Mouse (Mus musculus) erythroblast, embryonic 14.5 days (primary cell): Measurements from ENCODE around the gene Dpm1. TPM values are rescaled to one million over a fixed set of nuclear protein-coding genes. Genes with fewer than 3 reads are reported as not detected.
A peak's percentile ranks its signal among the peaks of the same experiment; 100 is the strongest.

ENCODE experiments used
- H3K27me3 ChIP-seq: 2 replicates; pipeline ENCODE4 v1.6.1; 2012; ENCODE audit warnings: inconsistent platforms; ENCODE audit not compliant: control insufficient read depth
- H3K36me3 ChIP-seq: 2 replicates; pipeline ENCODE4 v1.6.1; 2012; ENCODE audit warnings: mild to moderate bottlenecking, inconsistent platforms; ENCODE audit not compliant: control insufficient read depth
- H3K4me1 ChIP-seq: 2 replicates; pipeline ENCODE4 v1.6.1; 2012; ENCODE audit warnings: inconsistent platforms; ENCODE audit not compliant: control insufficient read depth
- H3K4me3 ChIP-seq: replicated peaks from 2 replicates; pipeline ENCODE3; 2012; ENCODE audit warnings: moderate library complexity, mild to moderate bottlenecking, inconsistent platforms
- H3K9me3 ChIP-seq: 2 replicates; pipeline ENCODE4 v1.6.1; 2012; ENCODE audit warnings: low read length, inconsistent platforms, mixed read lengths; ENCODE audit not compliant: control insufficient read depth
- GATA1 ChIP-seq: IDR thresholded peaks from 2 replicates; pipeline ENCODE4 v1.6.1; 2012; ENCODE audit warnings: low read length, inconsistent platforms, mixed read lengths
- TAL1 ChIP-seq: IDR thresholded peaks from 3 replicates; pipeline ENCODE4 v1.6.1; 2012; ENCODE audit warnings: low read length, inconsistent platforms, mixed read lengths
- polyA plus RNA-seq: library from polyadenylated mRNA; stranded (reverse); fragments of >175 nt; gene quantifications from 2 replicates; pipeline ENCODE4 v1.2.3, GENCODE M21; 2012

Gene Dpm1
- polyA plus RNA-seq = 8.9 and 9.1 TPM in 2 replicates

DNA sequence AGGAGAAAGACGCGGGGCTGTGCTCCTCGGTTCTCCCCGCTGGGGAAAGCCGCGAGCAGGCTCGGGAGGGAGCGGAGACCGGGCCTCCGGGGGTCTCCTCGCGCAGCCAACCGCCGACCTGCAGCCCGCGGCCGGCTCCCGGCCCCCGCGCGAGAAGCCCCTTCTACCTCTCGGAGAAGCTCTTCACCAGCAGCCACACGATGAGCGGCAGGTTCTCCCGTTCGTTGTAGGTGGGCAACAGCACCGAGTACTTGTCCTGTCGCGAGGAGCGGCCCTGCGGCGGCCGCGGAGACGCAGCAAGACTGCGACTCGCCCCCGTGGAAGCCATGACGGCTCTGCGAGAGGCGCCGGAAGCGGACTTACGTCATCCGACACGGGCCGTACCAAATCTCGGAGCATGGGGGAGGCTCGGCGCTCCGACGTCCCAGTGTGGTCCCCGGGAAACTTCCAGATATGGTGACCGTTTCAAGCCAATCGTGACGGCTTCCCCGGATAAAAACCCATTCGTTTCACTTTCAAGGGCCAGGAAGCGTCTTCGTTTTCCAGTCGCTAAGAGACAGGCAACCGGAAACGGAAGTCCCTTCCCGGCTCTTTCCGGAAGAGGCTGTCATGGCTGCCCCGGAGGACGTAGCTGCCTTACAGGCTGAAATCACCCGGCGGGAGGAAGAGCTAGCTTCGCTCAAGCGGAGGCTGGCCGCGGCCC lies at the start of gene Dpm1, which contains the start of the genes Gm20716 and Mocs3:
TSS of gene Dpm1 (minus strand) at position 566 of the 703 bp plus-strand sequence.
TSS of gene Gm20716 (minus strand) at position 339 of the 703 bp plus-strand sequence.
TSS of gene Mocs3 (plus strand) at position 597 of the 703 bp plus-strand sequence.
- Histone ChIP-seq H3K27me3 (no peaks in the 10 kb centered on the region), H3K36me3 (peaks cover 57% of the 10 kb centered on the region), H3K4me1 (peaks cover 45% of the 10 kb centered on the region), H3K4me3 (peak within 1 kb of the TSS; percentile 100), H3K9me3 (no peaks in the 10 kb centered on the region)
- TF ChIP-seq GATA1 (no peak), TAL1 (no peak)

DNA sequence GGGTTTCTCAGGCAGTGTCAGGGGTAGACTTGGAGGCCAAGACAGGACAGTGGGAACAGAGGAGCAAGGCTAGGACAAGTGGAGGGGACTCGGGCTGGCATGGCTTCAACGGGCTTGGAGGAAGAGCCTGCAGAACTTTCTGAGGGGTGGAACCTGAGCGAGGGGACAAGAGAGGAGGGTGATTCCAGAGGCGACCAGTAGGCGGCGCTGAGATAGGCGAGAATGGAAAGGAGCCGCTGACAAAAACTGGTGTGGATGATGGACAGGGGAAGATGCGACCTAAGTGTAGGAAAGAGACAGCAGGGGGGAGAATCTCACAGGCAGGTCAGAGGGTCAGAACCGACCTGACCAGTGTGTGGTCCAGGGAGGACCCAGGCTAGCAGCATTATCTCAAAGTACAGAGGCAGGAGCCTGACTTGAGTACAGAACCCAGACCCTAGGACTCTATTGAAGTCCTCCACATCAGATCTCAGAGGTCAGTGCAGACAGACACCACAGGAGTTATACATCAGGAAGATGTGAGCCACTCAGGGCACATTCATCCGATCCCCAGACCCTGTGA lies 44.1 kb upstream of the Dpm1 start:
- H3K4me1 ChIP-seq = no peaks in the 10 kb centered on the region
- no peak for TF ChIP-seq GATA1
- no peak for TF ChIP-seq TAL1
- H3K36me3 ChIP-seq = no peaks in the 10 kb centered on the region
- H3K9me3 ChIP-seq = no peaks in the 10 kb centered on the region
- H3K4me3 ChIP-seq = no peak overlapping the region
- peaks cover 51% of the 10 kb centered on the region for H3K27me3 ChIP-seq

DNA sequence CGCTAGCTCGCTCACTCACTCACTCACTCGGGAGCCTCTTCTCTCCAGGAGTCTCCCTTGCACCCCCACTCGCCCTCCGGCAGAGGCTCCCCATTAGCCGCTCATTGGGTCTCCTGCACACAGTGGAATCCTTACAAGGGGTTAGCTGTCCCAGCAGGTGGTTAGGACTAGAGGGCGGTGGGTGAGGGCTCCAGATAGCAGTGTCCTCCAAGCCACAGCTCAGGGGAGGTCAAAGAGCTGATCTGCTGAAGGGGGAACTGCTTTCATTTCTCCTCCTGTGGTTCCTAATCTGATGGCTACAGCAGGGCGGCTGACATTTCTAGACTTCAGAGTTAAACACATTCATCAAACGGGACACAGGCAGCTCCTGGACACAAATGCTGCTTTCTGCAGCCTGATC lies 43.0 kb upstream of the Dpm1 start:
- Histone ChIP-seq H3K4me1 (no peaks in the 10 kb centered on the region), H3K36me3 (no peaks in the 10 kb centered on the region), H3K9me3 (peaks cover 3% of the 10 kb centered on the region), H3K4me3 (no peak overlapping the region), H3K27me3 (peaks cover 49% of the 10 kb centered on the region)
- TF ChIP-seq TAL1 (no peak), GATA1 (no peak)

DNA sequence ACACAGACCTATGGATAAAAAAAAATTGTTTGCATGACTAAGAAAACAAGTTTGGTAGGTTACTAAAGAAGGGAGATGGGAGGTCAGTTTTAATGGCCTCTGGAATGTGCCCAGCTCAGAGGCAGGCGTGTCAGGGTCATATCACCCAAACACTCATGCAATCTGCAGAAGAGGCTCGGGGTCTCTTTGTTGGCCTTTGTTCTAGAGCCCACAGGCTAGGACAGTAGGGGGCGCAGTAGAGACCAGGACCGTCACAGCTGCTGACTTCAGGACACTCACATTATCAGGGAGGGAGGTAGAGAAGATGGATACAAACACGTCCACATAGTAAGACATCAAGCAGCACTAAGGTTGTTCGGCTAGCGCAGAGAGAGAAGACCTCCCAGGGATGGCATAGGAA lies 37.6 kb upstream of the Dpm1 start:
- Histone ChIP-seq H3K4me3 (no peak overlapping the region), H3K36me3 (no peaks in the 10 kb centered on the region), H3K4me1 (no peaks in the 10 kb centered on the region), H3K27me3 (peaks cover 9% of the 10 kb centered on the region), H3K9me3 (peaks cover 6% of the 10 kb centered on the region)
- TF ChIP-seq GATA1 (no peak), TAL1 (no peak)

DNA sequence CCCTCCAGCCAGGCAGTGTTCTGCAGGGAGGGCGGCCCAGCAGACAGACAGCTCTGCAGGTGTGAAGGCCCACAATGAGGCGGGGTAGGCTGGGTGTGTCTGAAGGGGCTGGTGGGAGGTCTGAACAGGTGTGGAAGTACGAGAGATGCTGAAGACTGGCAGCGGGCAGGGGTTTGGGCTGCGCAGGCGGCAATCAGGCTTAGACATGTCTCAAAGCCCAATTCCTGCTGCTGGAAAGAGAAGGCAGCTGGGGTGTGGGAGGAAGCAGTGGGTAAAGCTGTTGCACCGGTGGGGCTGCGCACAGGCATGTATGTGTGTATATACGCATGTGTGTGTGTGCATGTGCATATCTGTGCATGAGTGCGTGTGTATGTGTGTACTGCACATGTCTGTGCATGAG lies 30.5 kb upstream of the Dpm1 start:
- peaks cover 4% of the 10 kb centered on the region; the same call in 1 of the 2 replicates for H3K9me3 ChIP-seq

DNA sequence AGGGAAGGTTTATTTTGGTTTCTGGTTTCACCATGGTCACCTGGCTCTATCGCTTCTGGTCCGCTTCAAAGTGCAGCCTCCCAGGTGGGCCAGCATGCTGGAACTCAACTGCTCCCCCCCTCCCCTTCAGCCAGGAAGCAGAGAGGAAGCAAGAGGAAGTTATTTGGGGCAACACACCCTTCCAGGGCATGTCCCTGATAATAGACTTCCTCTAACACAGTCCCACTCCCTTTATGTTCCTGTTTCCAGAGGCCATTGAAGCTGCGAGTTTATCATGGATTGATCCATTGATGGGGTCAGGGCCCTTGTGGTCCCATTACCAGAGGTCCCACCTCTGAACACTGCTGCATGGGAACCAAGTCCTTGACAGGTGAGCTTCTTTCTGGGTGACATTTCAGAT lies 29.7 kb upstream of the Dpm1 start:
- H3K27me3 ChIP-seq = peaks cover 18% of the 10 kb centered on the region
- H3K36me3 ChIP-seq = no peaks in the 10 kb centered on the region
- H3K4me1 ChIP-seq = no peaks in the 10 kb centered on the region
- TF ChIP-seq TAL1 (no peak), GATA1 (no peak)
- H3K9me3 ChIP-seq = no peaks in the 10 kb centered on the region
- H3K4me3 ChIP-seq = no peak overlapping the region

More for the DNA sequence above, 30.5 kb upstream of the Dpm1 start:
- no peak for TF ChIP-seq GATA1
- no peak for TF ChIP-seq TAL1
- H3K4me1 ChIP-seq = no peaks in the 10 kb centered on the region
- peaks cover 18% of the 10 kb centered on the region for H3K27me3 ChIP-seq
- H3K4me3 ChIP-seq = no peak overlapping the region
- no peaks in the 10 kb centered on the region for H3K36me3 ChIP-seq

DNA sequence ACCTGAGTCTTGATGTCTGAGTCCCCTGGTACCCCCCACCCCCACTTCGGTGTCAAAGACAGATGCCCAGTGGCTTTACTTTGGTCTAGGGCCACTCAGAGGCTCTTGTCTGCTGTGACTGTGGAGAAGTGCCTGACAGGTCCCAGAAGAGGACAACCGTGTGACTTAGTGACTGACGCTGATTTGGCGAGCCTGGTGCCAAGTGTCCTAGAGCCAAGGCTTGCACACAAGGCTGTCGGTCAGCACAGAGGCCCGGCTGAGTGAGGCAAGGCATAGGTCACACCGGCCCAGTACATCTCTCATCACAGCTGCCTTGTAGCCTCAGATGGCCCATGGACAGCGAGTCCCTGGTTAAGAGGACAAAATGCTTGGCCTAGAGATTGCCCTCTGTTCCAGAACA lies 28.7 kb upstream of the Dpm1 start:
- Histone ChIP-seq H3K4me3 (no peak overlapping the region), H3K4me1 (no peaks in the 10 kb centered on the region), H3K9me3 (no peaks in the 10 kb centered on the region), H3K36me3 (no peaks in the 10 kb centered on the region), H3K27me3 (peaks cover 18% of the 10 kb centered on the region)
- TF ChIP-seq GATA1 = no peak
- TF ChIP-seq TAL1 = no peak

DNA sequence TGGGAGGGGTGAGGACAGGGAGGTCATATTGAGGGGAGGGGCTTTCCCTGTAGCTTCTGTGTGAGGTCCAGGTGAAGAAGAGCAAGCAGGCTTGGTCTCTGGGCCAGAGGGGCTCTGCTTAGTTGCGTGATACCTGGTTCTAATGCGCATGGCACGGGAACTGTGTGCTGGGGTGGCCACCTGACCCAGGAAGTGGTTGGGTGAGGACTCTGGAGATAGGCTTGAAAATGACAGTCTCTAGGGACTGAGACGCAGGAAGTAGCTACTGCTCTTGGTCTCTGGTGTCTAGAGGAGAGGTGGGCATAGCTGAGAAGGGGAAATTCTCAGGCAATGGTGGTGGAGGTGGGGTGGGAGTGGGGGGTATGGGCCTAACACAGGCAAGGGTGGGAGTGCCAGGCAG lies 26.8 kb upstream of the Dpm1 start:
- H3K4me1 ChIP-seq = no peaks in the 10 kb centered on the region

DNA sequence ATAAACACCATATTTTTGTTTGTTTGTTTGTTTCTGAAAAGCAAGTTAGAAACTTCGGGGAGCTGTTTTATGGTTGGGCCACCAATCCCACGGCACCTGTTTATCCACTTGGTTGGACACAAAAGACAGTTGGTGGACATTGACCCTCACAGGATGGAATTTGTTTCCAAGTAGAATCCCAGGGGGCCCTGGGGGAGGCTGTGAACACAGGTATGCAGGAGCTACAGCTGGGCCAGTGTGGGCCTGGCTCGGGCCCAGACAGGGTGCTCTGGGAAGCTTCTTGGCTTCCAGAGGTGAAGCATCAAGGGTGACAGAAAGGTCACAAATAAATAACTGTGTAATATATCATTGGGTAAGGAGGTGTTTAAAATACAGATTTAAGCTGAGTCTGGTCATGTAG lies 26.1 kb upstream of the Dpm1 start:
- Histone ChIP-seq H3K27me3 (peaks cover 15% of the 10 kb centered on the region), H3K4me1 (no peaks in the 10 kb centered on the region)

More for the DNA sequence above, 26.8 kb upstream of the Dpm1 start:
- H3K4me3 ChIP-seq = no peak overlapping the region
- H3K27me3 ChIP-seq = peaks cover 20% of the 10 kb centered on the region
- TF ChIP-seq TAL1 = no peak
- TF ChIP-seq GATA1 = no peak
- H3K36me3 ChIP-seq = no peaks in the 10 kb centered on the region
- no peaks in the 10 kb centered on the region for H3K9me3 ChIP-seq

More for the DNA sequence above, 26.1 kb upstream of the Dpm1 start:
- Histone ChIP-seq H3K9me3 (no peaks in the 10 kb centered on the region), H3K4me3 (no peak overlapping the region), H3K36me3 (no peaks in the 10 kb centered on the region)
- TF ChIP-seq TAL1 (no peak), GATA1 (no peak)
